In genomic region chr16:92411981-92412706, GRCm38 (mm10) we compare ENCODE assay signal across 10 mouse cellular contexts. TPM values are rescaled to one million over a fixed set of nuclear protein-coding genes. Genes with fewer than 3 reads are reported as not detected.
DNase-seq lines count a peak whose midpoint lies in the region; ATAC-seq and TF ChIP-seq lines count a peak whose summit lies in the region.
"Had no signal": no experiment of that assay in that cellular context is flagged by ENCODE, and none has a peak within 500 bp of the region (broad histone marks: within the 10 kb centered on the region; RNA-seq: fewer than 3 reads in every experiment).

No protein-coding gene starts in this region.

- no peak for DNase-seq in kidney, postnatal 0 days (ENCODE audit: low spot score)
- DNase-seq in kidney, adult 8-10 months = no peak
- DNase-seq in adipocyte (ENCODE audit: low spot score) = peak; percentile 44
- peak; percentile 37 for DNase-seq in lung, postnatal 36 days
- no peak for DNase-seq in urinary bladder, postnatal 14 days (ENCODE audit: low spot score)
- DNase-seq in gastrocnemius, postnatal 25 days = no peak
- DNase-seq: cerebellum, adult 11-12 months; thymus, postnatal 4 days had no signal

- no peak overlapping the region for H3K4me2 ChIP-seq in kidney, postnatal 0 days (ENCODE audit: low read length)
- H3K4me2 ChIP-seq in embryonic facial prominence, embryonic 12.5 days (replicated peaks) = no peak overlapping the region

- no peaks in the 10 kb centered on the region for H3K27me3 ChIP-seq in kidney, postnatal 0 days (ENCODE audit: insufficient read depth, low read length)
- no peaks in the 10 kb centered on the region for H3K27me3 ChIP-seq in embryonic facial prominence, embryonic 12.5 days

- no peak for TF ChIP-seq CTCF in kidney, postnatal 0 days (IDR thresholded peaks at IDR 0.05; ENCODE audit: low read depth)

- H3K4me1 ChIP-seq in kidney, postnatal 0 days (replicated peaks; ENCODE audit: insufficient read depth, low read length) = peaks cover 20% of the 10 kb centered on the region
- peaks cover 23% of the 10 kb centered on the region for H3K4me1 ChIP-seq in embryonic facial prominence, embryonic 12.5 days

- H3K9me3 ChIP-seq in kidney, postnatal 0 days (replicated peaks; ENCODE audit: low read length) = no peaks in the 10 kb centered on the region
- H3K9me3 ChIP-seq in embryonic facial prominence, embryonic 12.5 days = no peaks in the 10 kb centered on the region

- H3K36me3 ChIP-seq in kidney, postnatal 0 days (ENCODE audit: insufficient read depth, low read length) = no peaks in the 10 kb centered on the region
- no peaks in the 10 kb centered on the region for H3K36me3 ChIP-seq in embryonic facial prominence, embryonic 12.5 days

- H3K9ac ChIP-seq in kidney, postnatal 0 days (ENCODE audit: low read depth, low read length) = no peak overlapping the region
- H3K9ac ChIP-seq in embryonic facial prominence, embryonic 12.5 days = no peak overlapping the region

- H3K4me3 ChIP-seq in kidney, postnatal 0 days (replicated peaks; ENCODE audit: low read depth, low read length) = no peak overlapping the region
- H3K4me3 ChIP-seq in embryonic facial prominence, embryonic 12.5 days = no peak overlapping the region
- H3K4me3 ChIP-seq: layer of hippocampus, adult 2 months had no signal

- no peak for ATAC-seq in kidney, postnatal 0 days (replicated peaks; ENCODE audit: low FRiP score, low read depth)
- ATAC-seq in embryonic facial prominence, embryonic 12.5 days (ENCODE audit: insufficient number of reproducible peaks, insufficient read depth, low FRiP score, low TSS enrichment) = peak; percentile 67

- peak overlapping the region; percentile 48 for H3K27ac ChIP-seq in kidney, postnatal 0 days
- H3K27ac ChIP-seq in embryonic facial prominence, embryonic 12.5 days = no peak overlapping the region

- 70% methylated on average over 19 of the region's 19 CpGs for WGBS in kidney, postnatal 0 days
- 75% methylated on average over 19 of the region's 19 CpGs for WGBS in embryonic facial prominence, embryonic 12.5 days

RNA-seq across cellular contexts. Expression of gene Kcne1, which starts 52.9 kb away (rescaled TPM):
- polyA plus RNA-seq in kidney, postnatal 0 days (2015; fragmentation: Nextera tagmentation; extraction: Ambion mirVana) = 12.2 and 13.1 TPM in 2 replicates
- polyA plus RNA-seq in embryonic facial prominence, embryonic 12.5 days (2016; fragmentation: Nextera tagmentation; extraction: Ambion mirVana) = 0.13 and 0.69 TPM in 2 replicates
- total RNA-seq in gastrocnemius, postnatal 25 days (2021) = not detected
- total RNA-seq: layer of hippocampus, adult 2 months had no signal

RNA-seq across cellular contexts. Expression of gene Rcan1, which starts 58.5 kb away (rescaled TPM):
- 37.9 and 38.8 TPM in 2 replicates for polyA plus RNA-seq in kidney, postnatal 0 days (2015; fragmentation: Nextera tagmentation; extraction: Ambion mirVana)
- polyA plus RNA-seq in embryonic facial prominence, embryonic 12.5 days (2016; fragmentation: Nextera tagmentation; extraction: Ambion mirVana) = 36.7 and 38.6 TPM in 2 replicates
- 100 to 1,000 TPM in 1 of 2 experiments, 10 to 100 TPM in 1; 55.0 to 133 TPM for total RNA-seq in gastrocnemius, postnatal 25 days (2021)

Comparison
In these comparisons a context has a peak if more than half of its experiments do, and no peak if none do; other contexts are left out.
1. DNase-seq: peak in adipocyte (single experiment) and lung, postnatal 36 days (single experiment); none in kidney, postnatal 0 days (single experiment), kidney, adult 8-10 months (0 of 2), urinary bladder, postnatal 14 days (single experiment) and gastrocnemius, postnatal 25 days (single experiment).